Comparison of ENCODE assay signal across 8 mouse cellular contexts in genomic region chr16:45756855-45757254, GRCm38 (mm10). TPM values are rescaled to one million over a fixed set of nuclear protein-coding genes. Genes with fewer than 3 reads are reported as not detected.
DNase-seq lines count a peak whose midpoint lies in the region; ATAC-seq lines count a peak whose summit lies in the region.

No protein-coding gene starts in this region.

- peak; percentile 63 to 82 for DNase-seq in heart, adult 18-20 months
- no peak for DNase-seq in heart, embryonic 10.5 days (ENCODE audit: low spot score)
- DNase-seq in A20 (ENCODE audit: low read depth, low spot score) (peak; percentile 63), ZHBTc4 (ENCODE audit: low read depth, low spot score) (peak; percentile 76)
- DNase-seq in forebrain, embryonic 14.5 days (ENCODE audit: low spot score) = peak; percentile 90
- no peak for DNase-seq in urinary bladder, postnatal 25 days (ENCODE audit: low spot score)

- H3K36me3 ChIP-seq in heart, embryonic 10.5 days = peaks cover 28% of the 10 kb centered on the region
- 0 out of 2 replicates have a peak, but pooled peaks cover 3% of the 10 kb centered on the region for H3K36me3 ChIP-seq in forebrain, embryonic 14.5 days (ENCODE audit: control insufficient read depth, insufficient read depth, low read length)
- H3K36me3 ChIP-seq in kidney, embryonic 16.5 days (ENCODE audit: insufficient read depth, low read length) = peaks cover 29% of the 10 kb centered on the region
- H3K36me3 ChIP-seq in midbrain, embryonic 13.5 days = no peaks in the 10 kb centered on the region

- no peaks in the 10 kb centered on the region for H3K27me3 ChIP-seq in heart, embryonic 10.5 days (ENCODE audit: insufficient read depth, poor library complexity, severe bottlenecking)
- no peaks in the 10 kb centered on the region for H3K27me3 ChIP-seq in forebrain, embryonic 14.5 days (replicated peaks; ENCODE audit: control insufficient read depth, insufficient read depth, low read length)
- H3K27me3 ChIP-seq in kidney, embryonic 16.5 days (ENCODE audit: insufficient read depth, low read length) = no peaks in the 10 kb centered on the region
- H3K27me3 ChIP-seq in midbrain, embryonic 13.5 days = no peaks in the 10 kb centered on the region

- no peak overlapping the region for H3K9ac ChIP-seq in forebrain, embryonic 14.5 days (ENCODE audit: low read length)
- H3K9ac ChIP-seq in kidney, embryonic 16.5 days (replicated peaks; ENCODE audit: low read length) = no peak overlapping the region
- no peak overlapping the region for H3K9ac ChIP-seq in midbrain, embryonic 13.5 days (replicated peaks)

- ATAC-seq in forebrain, embryonic 14.5 days = peak; percentile 85
- peak; percentile 54; the same call in 1 of the 2 replicates for ATAC-seq in kidney, embryonic 16.5 days (ENCODE audit: low FRiP score, low TSS enrichment)
- ATAC-seq in midbrain, embryonic 13.5 days = peak; percentile 85

- peaks cover 1% of the 10 kb centered on the region; the same call in 1 of the 2 replicates for H3K4me1 ChIP-seq in heart, embryonic 10.5 days
- H3K4me1 ChIP-seq in forebrain, embryonic 14.5 days (ENCODE audit: control insufficient read depth, insufficient read depth, low read length) = no peaks in the 10 kb centered on the region
- no peaks in the 10 kb centered on the region for H3K4me1 ChIP-seq in kidney, embryonic 16.5 days (ENCODE audit: insufficient read depth, low read length)
- no peaks in the 10 kb centered on the region for H3K4me1 ChIP-seq in midbrain, embryonic 13.5 days (replicated peaks)

- no peak overlapping the region for H3K4me2 ChIP-seq in forebrain, embryonic 14.5 days (ENCODE audit: low read length)
- no peak overlapping the region for H3K4me2 ChIP-seq in kidney, embryonic 16.5 days (replicated peaks; ENCODE audit: low read depth, low read length)
- H3K4me2 ChIP-seq in midbrain, embryonic 13.5 days (replicated peaks) = no peak overlapping the region

- 39% methylated on average over 9 of the region's 9 CpGs for WGBS in heart, embryonic 10.5 days
- WGBS in forebrain, embryonic 14.5 days = 34% methylated on average over 9 of the region's 9 CpGs
- 37% methylated on average over 9 of the region's 9 CpGs for WGBS in kidney, embryonic 16.5 days
- WGBS in midbrain, embryonic 13.5 days = 52% methylated on average over 9 of the region's 9 CpGs

- no peak overlapping the region for H3K4me3 ChIP-seq in heart, embryonic 10.5 days
- no peak overlapping the region for H3K4me3 ChIP-seq in forebrain, embryonic 14.5 days (ENCODE audit: low read depth, low read length)
- H3K4me3 ChIP-seq in kidney, embryonic 16.5 days (ENCODE audit: low read length) = no peak overlapping the region
- H3K4me3 ChIP-seq in midbrain, embryonic 13.5 days (replicated peaks) = no peak overlapping the region

- no peak overlapping the region for H3K27ac ChIP-seq in heart, embryonic 10.5 days
- H3K27ac ChIP-seq in forebrain, embryonic 14.5 days (ENCODE audit: low read depth, low read length) = no peak overlapping the region
- H3K27ac ChIP-seq in kidney, embryonic 16.5 days (ENCODE audit: low read length) = no peak overlapping the region; the same call in 1 of the 2 replicates
- H3K27ac ChIP-seq in midbrain, embryonic 13.5 days = no peak overlapping the region

- H3K9me3 ChIP-seq in heart, embryonic 10.5 days = no peaks in the 10 kb centered on the region
- H3K9me3 ChIP-seq in forebrain, embryonic 14.5 days (replicated peaks; ENCODE audit: control insufficient read depth, low read length) = no peaks in the 10 kb centered on the region
- H3K9me3 ChIP-seq in kidney, embryonic 16.5 days (ENCODE audit: low read length) = no peaks in the 10 kb centered on the region
- H3K9me3 ChIP-seq in midbrain, embryonic 13.5 days = no peaks in the 10 kb centered on the region

RNA-seq across cellular contexts. Expression of gene Abhd10, which starts 14.1 kb away (rescaled TPM):
- 10 to 100 TPM; 17.9 to 18.8 TPM for total RNA-seq in heart, adult 18-20 months (2021)
- 31.4 and 34.1 TPM in 2 replicates for polyA plus RNA-seq in heart, embryonic 10.5 days (2016; fragmentation: Nextera tagmentation; extraction: Ambion mirVana)
- polyA plus RNA-seq in forebrain, embryonic 14.5 days (2014; fragmentation: Nextera tagmentation; extraction: Ambion mirVana) = 38.4 and 41.2 TPM in 2 replicates
- polyA plus RNA-seq in kidney, embryonic 16.5 days (2015; fragmentation: Nextera tagmentation; extraction: Ambion mirVana) = 36.4 and 36.7 TPM in 2 replicates
- 52.6 and 58.8 TPM in 2 replicates for polyA plus RNA-seq in midbrain, embryonic 13.5 days (2015; fragmentation: Nextera tagmentation; extraction: Ambion mirVana)

RNA-seq across cellular contexts. Expression of gene Tagln3, which starts 32.4 kb away (rescaled TPM):
- total RNA-seq in heart, adult 18-20 months (2021) = under 1 TPM; 0.39 to 0.57 TPM
- 23.3 and 24.1 TPM in 2 replicates for polyA plus RNA-seq in heart, embryonic 10.5 days (2016; fragmentation: Nextera tagmentation; extraction: Ambion mirVana)
- polyA plus RNA-seq in forebrain, embryonic 14.5 days (2014; fragmentation: Nextera tagmentation; extraction: Ambion mirVana) = 538 and 598 TPM in 2 replicates
- 6.8 and 9.3 TPM in 2 replicates for polyA plus RNA-seq in kidney, embryonic 16.5 days (2015; fragmentation: Nextera tagmentation; extraction: Ambion mirVana)
- 569 and 571 TPM in 2 replicates for polyA plus RNA-seq in midbrain, embryonic 13.5 days (2015; fragmentation: Nextera tagmentation; extraction: Ambion mirVana)

Comparison
In these comparisons a context has a peak if more than half of its experiments do, and no peak if none do; other contexts are left out.
1. DNase-seq: peak in heart, adult 18-20 months (2 of 2), A20 (single experiment), ZHBTc4 (single experiment) and forebrain, embryonic 14.5 days (single experiment); none in heart, embryonic 10.5 days (single experiment) and urinary bladder, postnatal 25 days (single experiment).
2. RNA of gene Tagln3, which starts 32.4 kb away (polyA plus RNA-seq): 538 to 598 TPM in forebrain, embryonic 14.5 days and 569 to 571 TPM in midbrain, embryonic 13.5 days; 23.3 to 24.1 TPM in heart, embryonic 10.5 days and 6.8 to 9.3 TPM in kidney, embryonic 16.5 days; every median in the first group is over 10 times any median in the second.
3. Peak in every context shown above with its lines, with median percentiles within 50 percentile points of each other: ATAC-seq.